Mouse (Mus musculus) gastrocnemius, postnatal 4 days (tissue): ENCODE results near the gene Rhbdd1. TPM values are rescaled to one million over a fixed set of nuclear protein-coding genes. Genes with fewer than 3 reads are reported as not detected.
A peak's percentile ranks its signal among the peaks of the same experiment; 100 is the strongest.

ENCODE experiments used
- DNase-seq, 2 experiments: peaks; one replicate each; pipeline ENCODE4 v3.0.0; 2021 to 2022; ENCODE audit warnings: low spot score in 2 of 2, mixed read lengths in 2 of 2
- total RNA-seq, 2 experiments: library from RNA; stranded (reverse); gene quantifications; 2 replicates each; pipeline ENCODE4 v1.2.3; 2021

Gene Rhbdd1
- total RNA-seq, 2 experiments from 2014 or later: 10.6 to 10.9 TPM

- peak; percentile 80 to 86 for DNase-seq
Measured at GRCm38 (mm10) chr1:82291151-82291797, 25.0 kb upstream of the Rhbdd1 start, which contains the start of gene Irs1. TSS of gene Irs1 (minus strand) at chr1:82291416.

GRCm38 (mm10) chr1:82291930-82292712, 24.1 kb upstream of the Rhbdd1 start:
- no peak for DNase-seq

- DNase-seq: peak; percentile 29 to 47
Measured at GRCm38 (mm10) chr1:82292771-82293170, 23.5 kb upstream of the Rhbdd1 start.

GRCm38 (mm10) chr1:82294102-82294501, 22.1 kb upstream of the Rhbdd1 start:
- no peak for DNase-seq

- DNase-seq: no peak
Measured at GRCm38 (mm10) chr1:82298586-82298985, 17.7 kb upstream of the Rhbdd1 start.

GRCm38 (mm10) chr1:82304483-82304882, 11.8 kb upstream of the Rhbdd1 start:
- DNase-seq: no peak

- peak; percentile 39 to 42 for DNase-seq
Measured at GRCm38 (mm10) chr1:82316746-82317126, 484 bp downstream of the Rhbdd1 start.

- DNase-seq: peak in 1 of 2 experiments; percentile 13
Measured at GRCm38 (mm10) chr1:82320456-82320855, 4.2 kb downstream of the Rhbdd1 start.

GRCm38 (mm10) chr1:82320864-82321263, 4.6 kb downstream of the Rhbdd1 start:
- no peak for DNase-seq

- no peak for DNase-seq
Measured at GRCm38 (mm10) chr1:82321441-82321840, 5.2 kb downstream of the Rhbdd1 start.

GRCm38 (mm10) chr1:82324131-82324785, 8.0 kb downstream of the Rhbdd1 start:
- no peak for DNase-seq

- DNase-seq: no peak
Measured at GRCm38 (mm10) chr1:82326120-82326519, 9.9 kb downstream of the Rhbdd1 start.

GRCm38 (mm10) chr1:82328033-82328775, 12.0 kb downstream of the Rhbdd1 start:
- DNase-seq: no peak

GRCm38 (mm10) chr1:82329237-82329953, 13.1 kb downstream of the Rhbdd1 start:
- no peak for DNase-seq

GRCm38 (mm10) chr1:82329954-82330247, 13.6 kb downstream of the Rhbdd1 start:
- DNase-seq: no peak

GRCm38 (mm10) chr1:82334506-82334905, 18.3 kb downstream of the Rhbdd1 start:
- no peak for DNase-seq

GRCm38 (mm10) chr1:82353089-82353488, 36.8 kb downstream of the Rhbdd1 start:
- DNase-seq: no peak

GRCm38 (mm10) chr1:82353755-82354154, 37.5 kb downstream of the Rhbdd1 start:
- DNase-seq: no peak

GRCm38 (mm10) chr1:82358871-82359647, 42.8 kb downstream of the Rhbdd1 start:
- no peak for DNase-seq

- no peak for DNase-seq
Measured at GRCm38 (mm10) chr1:82359648-82360026, 43.4 kb downstream of the Rhbdd1 start.
